Mouse (Mus musculus): ENCODE data around the gene Atp2c1. TPM values are rescaled to one million over a fixed set of nuclear protein-coding genes. Genes with fewer than 3 reads are reported as not detected.

Gene Atp2c1
- polyA plus RNA-seq, 1 experiment: 42.2 TPM

DNA sequence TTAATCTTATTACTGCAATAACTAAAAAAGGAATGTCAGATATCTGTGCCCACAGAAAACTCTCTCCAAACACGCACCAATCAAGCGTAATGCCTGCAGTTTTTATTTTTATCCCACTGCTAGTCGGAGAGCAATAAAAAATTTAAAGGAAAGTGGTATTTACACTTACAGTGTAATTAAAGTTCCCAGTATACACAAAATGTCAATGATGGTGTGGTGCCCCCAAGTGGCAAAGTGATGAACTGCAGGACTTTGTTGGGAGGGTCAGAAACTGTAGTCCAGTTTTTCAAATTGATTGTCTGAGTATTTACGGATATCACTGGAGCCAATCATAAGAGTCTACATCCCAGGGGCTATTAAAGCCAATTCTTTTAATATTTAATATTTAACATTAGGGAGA lies 137.8 kb downstream of the Atp2c1 start:
- Histone ChIP-seq H3K27me3 (ENCODE audit: control insufficient read depth, insufficient read depth, low read length) (no peaks in the 10 kb centered on the region), H3K27ac (ENCODE audit: control insufficient read depth, insufficient read depth, low read depth, low read length) (no peak overlapping the region), H3K4me3 (ENCODE audit: control insufficient read depth, low read depth, low read length) (no peak overlapping the region), H3K4me1 (ENCODE audit: control insufficient read depth, insufficient read depth, low read length) (no peaks in the 10 kb centered on the region), H3K36me3 (ENCODE audit: control insufficient read depth, insufficient read depth, low read length) (no peaks in the 10 kb centered on the region; the same call in 1 of the 2 replicates)
- TF ChIP-seq CTCF (IDR thresholded peaks at IDR 0.05; ENCODE audit: control insufficient read depth, insufficient read depth, insufficient replicate concordance, low read depth, low read length) (no peak), POLR2A (IDR thresholded peaks at IDR 0.05; ENCODE audit: control insufficient read depth, low read depth, low read length) (no peak)

DNA sequence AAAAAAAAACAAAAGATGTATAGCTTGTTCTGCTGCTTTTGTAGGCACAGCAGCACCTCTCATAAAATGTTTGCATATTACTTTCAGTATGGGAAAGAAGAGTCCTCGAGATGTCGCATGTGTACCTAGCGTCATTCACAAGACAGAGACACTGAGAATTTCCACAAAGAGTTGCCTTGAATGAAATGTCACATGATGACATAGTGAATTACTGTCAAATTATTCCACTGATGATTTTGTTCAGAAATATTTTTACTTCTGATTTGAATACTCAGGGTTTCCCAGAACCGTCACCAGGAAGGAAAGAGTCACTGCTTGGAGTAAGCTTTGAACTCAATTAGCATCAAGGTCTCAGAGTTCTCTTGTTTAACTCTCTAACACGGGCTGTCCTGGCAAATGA lies 139.7 kb downstream of the Atp2c1 start:
- TF ChIP-seq CTCF (IDR thresholded peaks at IDR 0.05; ENCODE audit: control insufficient read depth, insufficient read depth, insufficient replicate concordance, low read depth, low read length) (no peak), POLR2A (IDR thresholded peaks at IDR 0.05; ENCODE audit: control insufficient read depth, low read depth, low read length) (no peak)
- Histone ChIP-seq H3K4me1 (ENCODE audit: control insufficient read depth, insufficient read depth, low read length) (no peaks in the 10 kb centered on the region), H3K27me3 (ENCODE audit: control insufficient read depth, insufficient read depth, low read length) (no peaks in the 10 kb centered on the region), H3K4me3 (ENCODE audit: control insufficient read depth, low read depth, low read length) (no peak overlapping the region), H3K27ac (ENCODE audit: control insufficient read depth, insufficient read depth, low read depth, low read length) (no peak overlapping the region), H3K36me3 (ENCODE audit: control insufficient read depth, insufficient read depth, low read length) (no peaks in the 10 kb centered on the region; the same call in 1 of the 2 replicates)

DNA sequence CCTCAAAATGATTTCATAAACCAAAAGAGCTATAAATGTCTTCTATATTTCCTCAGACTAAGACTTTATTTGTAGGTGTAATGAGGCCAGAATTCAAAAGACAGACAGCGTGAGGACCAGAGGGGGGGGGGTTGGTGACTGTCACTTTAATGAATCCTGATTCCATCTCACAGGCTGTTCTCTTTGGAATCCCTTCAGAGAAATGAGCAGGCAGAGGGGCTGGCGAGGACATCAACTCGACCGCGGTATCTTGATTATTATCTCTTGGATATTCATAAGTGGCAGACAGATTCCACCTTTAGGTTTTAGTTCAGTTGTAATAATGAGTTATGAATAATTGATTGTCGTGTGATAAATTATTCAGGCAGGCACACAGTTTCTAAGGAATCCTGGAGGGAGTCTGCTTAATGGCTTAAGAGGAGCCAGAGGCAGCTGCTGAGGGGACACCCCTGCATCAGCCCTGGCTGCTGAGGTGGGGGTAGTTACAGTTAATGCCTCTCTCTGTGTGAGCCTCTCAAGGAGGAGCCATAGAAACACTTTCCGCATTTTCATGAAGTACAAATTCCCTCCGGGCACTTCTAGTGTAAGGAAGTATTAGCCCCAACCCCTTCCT lies 147.5 kb downstream of the Atp2c1 start:
- Histone ChIP-seq H3K27me3 (ENCODE audit: control insufficient read depth, insufficient read depth, low read length) (no peaks in the 10 kb centered on the region), H3K4me3 (ENCODE audit: control insufficient read depth, low read depth, low read length) (no peak overlapping the region), H3K36me3 (ENCODE audit: control insufficient read depth, insufficient read depth, low read length) (no peaks in the 10 kb centered on the region), H3K27ac (ENCODE audit: control insufficient read depth, insufficient read depth, low read depth, low read length) (no peak overlapping the region), H3K4me1 (ENCODE audit: control insufficient read depth, insufficient read depth, low read length) (no peaks in the 10 kb centered on the region)
- TF ChIP-seq POLR2A (IDR thresholded peaks at IDR 0.05; ENCODE audit: control insufficient read depth, low read depth, low read length) (no peak), CTCF (IDR thresholded peaks at IDR 0.05; ENCODE audit: control insufficient read depth, insufficient read depth, insufficient replicate concordance, low read depth, low read length) (no peak)

DNA sequence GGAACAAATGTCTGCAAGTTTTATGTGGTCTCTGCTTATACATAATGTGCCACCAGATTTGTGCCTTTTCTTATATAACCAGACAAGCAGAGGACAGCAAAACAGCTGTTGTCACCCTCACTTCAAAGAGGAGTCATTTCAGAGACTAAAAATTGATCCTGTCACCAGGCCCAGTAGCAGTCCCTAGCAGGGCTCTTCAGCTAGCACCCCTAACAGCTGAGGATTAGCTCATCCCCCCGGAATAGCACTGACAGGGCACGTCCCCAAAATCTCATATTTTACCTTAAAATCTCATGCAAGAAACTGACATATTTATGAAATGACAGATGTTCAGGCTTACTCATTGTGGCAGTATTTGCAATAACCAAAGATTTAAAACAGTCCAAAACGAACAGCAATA lies 149.5 kb downstream of the Atp2c1 start:
- no peak for TF ChIP-seq CTCF (IDR thresholded peaks at IDR 0.05; ENCODE audit: control insufficient read depth, insufficient read depth, insufficient replicate concordance, low read depth, low read length)
- no peak for TF ChIP-seq POLR2A (IDR thresholded peaks at IDR 0.05; ENCODE audit: control insufficient read depth, low read depth, low read length)
- Histone ChIP-seq H3K27me3 (ENCODE audit: control insufficient read depth, insufficient read depth, low read length) (no peaks in the 10 kb centered on the region), H3K36me3 (ENCODE audit: control insufficient read depth, insufficient read depth, low read length) (no peaks in the 10 kb centered on the region), H3K27ac (ENCODE audit: control insufficient read depth, insufficient read depth, low read depth, low read length) (no peak overlapping the region), H3K4me3 (ENCODE audit: control insufficient read depth, low read depth, low read length) (no peak overlapping the region), H3K4me1 (ENCODE audit: control insufficient read depth, insufficient read depth, low read length) (no peaks in the 10 kb centered on the region)

DNA sequence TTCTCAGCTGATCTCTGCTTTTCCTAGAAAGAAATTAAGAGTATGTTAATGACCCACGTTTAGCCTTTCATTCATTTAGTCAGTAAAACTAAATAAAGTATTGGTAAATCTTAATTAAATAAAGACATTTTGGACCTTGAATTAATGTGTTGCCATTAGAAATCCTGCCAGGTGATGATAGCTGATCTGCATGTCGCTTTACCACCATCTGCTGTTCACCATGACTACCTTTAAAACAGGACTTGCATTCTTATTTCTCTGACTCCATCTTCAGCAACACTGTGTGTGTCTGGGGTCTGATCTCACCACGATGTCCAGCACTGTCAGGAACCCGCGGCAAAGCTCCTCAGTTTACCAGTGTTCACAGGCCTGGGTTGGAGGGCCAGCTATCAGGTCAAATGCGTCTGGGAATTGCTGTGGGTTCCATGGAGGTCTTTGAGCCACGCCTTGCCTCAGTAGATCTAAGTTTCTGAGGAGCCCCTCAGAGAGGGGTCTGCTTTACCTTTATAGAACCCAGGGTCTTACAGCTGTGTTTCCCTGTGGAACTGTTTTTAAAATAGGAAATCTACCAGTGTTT lies 150.1 kb downstream of the Atp2c1 start:
- H3K36me3 ChIP-seq (ENCODE audit: control insufficient read depth, insufficient read depth, low read length): no peaks in the 10 kb centered on the region
- TF ChIP-seq CTCF (IDR thresholded peaks at IDR 0.05; ENCODE audit: control insufficient read depth, insufficient read depth, insufficient replicate concordance, low read depth, low read length) (no peak), POLR2A (IDR thresholded peaks at IDR 0.05; ENCODE audit: control insufficient read depth, low read depth, low read length) (no peak)

DNA sequence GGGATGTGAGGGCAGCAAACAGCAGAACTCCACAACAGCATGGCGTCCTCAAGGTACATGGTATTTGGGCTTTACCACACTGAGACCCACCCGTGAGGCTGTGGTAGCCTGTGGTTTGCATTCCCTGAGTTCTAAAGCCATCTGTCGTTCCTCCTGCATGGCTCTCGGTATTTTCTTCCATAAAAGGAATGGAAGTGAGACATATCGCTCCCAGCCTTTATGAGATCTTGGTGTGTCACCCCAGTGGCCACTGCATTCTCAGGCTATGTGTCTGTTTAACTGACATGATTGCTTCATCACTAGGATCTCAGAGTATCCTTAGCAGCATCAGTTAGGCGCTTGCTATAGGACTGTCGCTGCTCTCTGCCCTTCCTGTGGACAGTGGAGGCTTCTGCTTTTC lies 150.7 kb downstream of the Atp2c1 start:
- Histone ChIP-seq H3K4me1 (ENCODE audit: control insufficient read depth, insufficient read depth, low read length) (no peaks in the 10 kb centered on the region), H3K4me3 (ENCODE audit: control insufficient read depth, low read depth, low read length) (no peak overlapping the region), H3K36me3 (ENCODE audit: control insufficient read depth, insufficient read depth, low read length) (no peaks in the 10 kb centered on the region), H3K27me3 (ENCODE audit: control insufficient read depth, insufficient read depth, low read length) (no peaks in the 10 kb centered on the region), H3K27ac (ENCODE audit: control insufficient read depth, insufficient read depth, low read depth, low read length) (no peak overlapping the region)
- TF ChIP-seq CTCF (IDR thresholded peaks at IDR 0.05; ENCODE audit: control insufficient read depth, insufficient read depth, insufficient replicate concordance, low read depth, low read length) (no peak), POLR2A (IDR thresholded peaks at IDR 0.05; ENCODE audit: control insufficient read depth, low read depth, low read length) (no peak)

More for the DNA sequence above, 150.1 kb downstream of the Atp2c1 start:
- H3K4me1 ChIP-seq (ENCODE audit: control insufficient read depth, insufficient read depth, low read length): no peaks in the 10 kb centered on the region
- H3K4me3 ChIP-seq (ENCODE audit: control insufficient read depth, low read depth, low read length): no peak overlapping the region
- H3K27ac ChIP-seq (ENCODE audit: control insufficient read depth, insufficient read depth, low read depth, low read length): no peak overlapping the region
- no peaks in the 10 kb centered on the region for H3K27me3 ChIP-seq (ENCODE audit: control insufficient read depth, insufficient read depth, low read length)

DNA sequence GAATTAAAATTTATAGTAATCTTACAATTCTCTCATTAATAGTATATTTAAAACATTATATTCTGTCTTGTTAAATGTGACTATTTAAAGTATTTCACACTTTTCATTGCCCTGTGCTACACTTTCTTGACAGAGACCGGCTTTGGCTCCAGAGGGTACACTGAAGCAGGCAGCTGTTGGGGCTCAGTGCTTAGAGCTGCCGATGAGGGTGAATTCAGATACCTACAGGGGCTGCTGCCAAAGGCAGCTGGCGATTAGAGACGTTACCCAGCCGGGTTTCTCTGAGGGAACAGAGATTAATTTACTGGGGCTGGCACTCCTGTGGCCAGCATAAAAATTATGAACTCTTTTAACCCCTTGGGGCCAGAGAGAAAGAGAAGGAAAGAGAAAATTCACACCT lies 152.8 kb downstream of the Atp2c1 start:
- no peaks in the 10 kb centered on the region for H3K27me3 ChIP-seq (ENCODE audit: control insufficient read depth, insufficient read depth, low read length)
- H3K4me3 ChIP-seq (ENCODE audit: control insufficient read depth, low read depth, low read length): no peak overlapping the region
- H3K36me3 ChIP-seq (ENCODE audit: control insufficient read depth, insufficient read depth, low read length): no peaks in the 10 kb centered on the region
- no peak overlapping the region for H3K27ac ChIP-seq (ENCODE audit: control insufficient read depth, insufficient read depth, low read depth, low read length)
- no peak for TF ChIP-seq CTCF (IDR thresholded peaks at IDR 0.05; ENCODE audit: control insufficient read depth, insufficient read depth, insufficient replicate concordance, low read depth, low read length)
- no peaks in the 10 kb centered on the region for H3K4me1 ChIP-seq (ENCODE audit: control insufficient read depth, insufficient read depth, low read length)
